Mouse (Mus musculus) granulocyte monocyte progenitor cell, adult 5-6 weeks (primary cell): ENCODE measurements around the gene Ppp2r1b. TPM values are rescaled to one million over a fixed set of nuclear protein-coding genes. Genes with fewer than 3 reads are reported as not detected.

Experiments
- ATAC-seq: replicated peaks from 2 replicates; pipeline ENCODE4 v1.8.0; 2016; ENCODE audit warnings: mild to moderate bottlenecking, moderate TSS enrichment, inconsistent platforms; ENCODE audit not compliant: poor library complexity, severe bottlenecking
- total RNA-seq, 2 experiments: library from RNA; stranded (forward) in 1 of 2; stranded (reverse) in 1 of 2; fragments of 200-712, 200-1000 nt in 1 of 2; fragments of >200 nt in 1 of 2; fragmentation: Nextera tagmentation in 1 of 2; gene quantifications; 2 replicates each; pipeline ENCODE4 v1.2.3; 2014 to 2017

Ppp2r1b gene
- total RNA-seq, 2 experiments from 2014 or later = 37.3 to 42.8 TPM

DNA sequence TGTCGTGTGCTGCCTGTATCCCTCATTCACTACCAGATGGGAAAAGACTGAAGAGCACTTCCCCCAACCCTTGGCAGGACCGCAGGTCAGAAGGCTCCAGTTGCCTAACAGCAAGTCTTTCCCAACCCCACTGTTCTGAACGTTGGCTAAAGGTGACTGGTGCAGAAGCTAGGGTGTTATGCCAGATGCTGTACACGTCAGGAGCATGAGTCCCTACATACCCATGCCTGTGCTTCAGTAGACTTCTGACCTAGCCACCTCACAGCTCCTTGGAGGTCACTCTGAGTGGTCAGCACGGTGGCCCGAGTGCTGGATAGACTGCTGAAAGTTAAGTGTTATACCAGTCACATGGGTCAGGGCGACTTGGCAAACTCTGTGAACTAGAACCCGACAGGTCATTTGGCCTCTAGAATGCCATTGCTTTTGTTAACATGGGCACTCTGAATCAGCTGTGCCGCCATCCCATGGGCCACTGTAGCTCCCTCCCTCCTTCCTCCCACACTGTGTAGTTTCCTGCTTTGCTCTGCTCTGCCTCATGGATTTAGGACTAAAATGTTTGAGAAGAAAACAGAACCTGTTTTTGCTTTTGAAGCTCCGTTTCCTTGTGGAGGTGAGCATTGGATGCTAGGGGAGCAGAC, 9.9 kb upstream of the Ppp2r1b start:
- ATAC-seq = peak; percentile 89

DNA sequence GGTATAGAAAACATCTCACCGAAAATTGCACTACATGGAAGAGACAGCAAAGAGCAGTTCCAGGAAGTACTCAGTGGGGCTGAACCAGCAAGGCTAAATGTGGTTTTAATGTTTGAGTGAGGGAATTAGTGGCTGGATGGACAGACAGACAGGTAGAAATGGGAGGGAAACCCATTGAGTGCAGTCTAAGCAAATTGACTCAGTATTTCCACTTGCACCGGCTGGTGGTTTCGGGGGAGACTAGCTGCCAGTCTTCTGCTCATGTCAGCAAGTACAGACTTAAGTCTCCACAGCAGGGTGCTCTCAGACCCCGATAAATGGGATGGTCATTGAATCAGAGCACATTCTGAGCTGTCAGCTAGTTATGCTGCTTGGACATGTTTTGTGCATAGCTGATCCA, 9.0 kb upstream of the Ppp2r1b start:
- ATAC-seq = no peak

DNA sequence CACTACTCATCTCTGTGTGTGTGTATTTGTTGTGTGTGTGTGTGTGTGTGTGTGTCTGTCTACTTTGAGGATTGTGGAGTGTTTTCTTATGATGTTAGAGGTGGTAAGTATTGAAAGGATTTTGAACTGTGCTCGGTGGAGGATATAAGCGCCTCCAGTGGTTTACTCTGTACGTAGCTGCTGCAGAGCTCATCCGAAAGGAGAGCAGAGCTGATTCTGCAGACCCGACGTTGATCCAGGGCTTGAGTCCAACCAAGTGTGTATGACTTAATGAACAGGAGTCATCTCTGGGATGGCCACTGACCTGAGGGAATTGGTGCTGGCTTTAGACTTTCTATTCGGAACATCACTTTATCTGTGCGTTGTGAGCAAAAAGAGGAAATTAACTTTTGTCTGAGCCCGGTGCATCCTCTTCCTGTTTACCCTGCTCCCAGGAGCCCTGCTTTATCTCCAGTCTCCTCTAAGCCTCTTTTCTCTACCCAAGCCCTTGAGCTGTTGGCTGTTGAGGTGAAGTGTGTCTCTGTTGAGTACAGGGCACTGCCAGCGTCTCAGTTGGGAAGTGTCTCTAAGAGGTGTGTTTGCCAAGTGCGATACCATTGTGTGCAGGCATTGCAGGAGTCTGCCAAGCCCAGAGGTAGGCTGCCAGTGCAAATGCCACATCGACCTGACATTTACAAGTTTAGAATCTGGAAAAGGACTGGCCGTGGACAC, 3.9 kb upstream of the Ppp2r1b start:
- peak; percentile 76 for ATAC-seq

DNA sequence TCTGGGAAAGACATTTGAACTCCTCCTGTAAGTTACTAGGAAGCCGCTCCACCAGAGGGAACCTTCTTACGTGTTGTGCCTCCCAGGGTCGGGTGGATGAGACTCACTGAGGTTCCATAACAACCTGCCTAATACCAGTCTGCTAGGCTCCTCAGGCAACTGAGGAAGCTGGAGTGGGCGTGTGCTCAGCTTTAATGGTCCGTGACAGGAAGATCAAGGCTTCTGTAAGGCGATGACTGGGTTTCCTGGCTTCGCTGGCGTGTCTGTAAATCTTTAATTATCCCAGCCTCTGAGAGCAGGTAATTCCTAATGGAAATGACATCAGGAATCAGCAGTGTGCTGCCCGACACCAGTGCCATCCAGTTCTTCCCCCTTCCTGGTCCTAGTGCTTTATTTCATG, 446 bp downstream of the Ppp2r1b start:
- ATAC-seq = no peak

DNA sequence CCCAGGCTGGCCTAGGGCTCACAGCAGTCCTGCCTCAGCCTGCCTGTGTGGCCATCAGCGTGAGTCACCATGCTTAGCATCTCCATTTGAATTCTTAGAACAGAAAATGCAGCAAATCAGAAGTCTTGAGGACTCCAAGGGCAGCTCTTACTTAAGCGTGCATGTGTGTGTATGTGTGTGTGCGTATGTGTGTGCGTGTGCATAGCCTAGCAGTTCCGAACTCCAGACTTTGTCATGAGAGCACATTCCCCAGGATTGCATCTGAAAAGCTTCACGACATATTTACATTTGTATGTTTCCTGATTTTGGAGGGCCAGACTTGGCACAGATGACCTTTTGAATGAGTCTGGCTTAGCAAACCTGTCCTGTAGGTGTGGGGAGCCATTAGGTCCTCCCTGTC, 2.0 kb downstream of the Ppp2r1b start:
- ATAC-seq = no peak

DNA sequence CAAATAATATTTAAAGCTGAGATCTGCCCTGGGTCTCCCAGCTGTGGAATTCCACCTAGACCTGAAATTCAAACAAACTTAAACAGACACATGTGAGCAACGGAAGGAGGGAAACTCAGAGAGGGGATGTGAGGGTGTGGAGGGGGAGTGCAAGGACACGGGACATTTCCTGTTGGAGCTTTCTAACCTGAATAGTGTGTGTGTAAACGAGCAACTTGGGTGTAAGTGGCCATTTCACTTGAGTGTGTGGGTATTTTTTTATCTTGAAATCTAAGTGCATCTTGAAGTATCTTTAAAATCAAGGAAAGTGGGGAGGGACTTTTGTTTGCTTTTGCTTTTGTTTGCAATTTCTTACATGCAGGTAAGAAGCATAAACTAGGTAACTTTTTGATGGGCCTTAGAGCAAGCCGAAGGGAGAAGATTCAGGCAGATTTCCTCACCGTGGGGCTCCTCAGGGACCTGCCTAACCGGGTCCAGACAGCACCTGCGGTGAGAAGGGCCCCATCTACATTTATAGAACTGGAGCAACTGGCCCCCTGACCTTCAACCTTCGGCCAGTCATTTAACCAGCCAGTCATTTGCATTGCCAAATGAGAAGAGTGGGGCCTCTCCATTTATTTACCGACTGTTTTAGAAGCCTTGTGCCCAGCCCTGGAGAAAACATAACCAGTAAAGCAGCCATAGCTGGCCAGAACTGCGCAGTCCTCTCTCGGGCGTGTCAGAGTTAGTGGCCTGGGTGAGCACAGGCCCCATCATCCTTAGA, 2.7 kb downstream of the Ppp2r1b start:
- no peak for ATAC-seq

DNA sequence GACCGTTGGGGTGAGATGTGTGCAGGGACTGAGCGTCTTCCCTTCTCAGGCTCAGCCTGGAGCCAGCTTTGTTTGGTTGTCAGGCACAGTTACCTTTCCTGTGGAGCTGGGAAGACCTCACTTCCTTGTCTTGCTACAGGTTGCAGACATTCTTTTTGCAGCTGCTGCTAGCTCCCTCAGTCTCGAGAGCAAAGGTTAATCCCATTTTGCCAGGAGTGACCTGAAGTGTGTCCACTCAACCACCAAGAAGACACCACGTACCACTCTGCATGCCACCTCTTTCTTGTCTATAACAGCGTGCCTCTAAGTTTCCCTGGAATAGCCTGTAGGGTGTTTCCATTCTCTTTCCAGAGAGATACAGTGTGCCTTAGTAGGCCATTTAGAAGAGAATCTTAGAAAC, 3.7 kb downstream of the Ppp2r1b start:
- ATAC-seq = no peak

DNA sequence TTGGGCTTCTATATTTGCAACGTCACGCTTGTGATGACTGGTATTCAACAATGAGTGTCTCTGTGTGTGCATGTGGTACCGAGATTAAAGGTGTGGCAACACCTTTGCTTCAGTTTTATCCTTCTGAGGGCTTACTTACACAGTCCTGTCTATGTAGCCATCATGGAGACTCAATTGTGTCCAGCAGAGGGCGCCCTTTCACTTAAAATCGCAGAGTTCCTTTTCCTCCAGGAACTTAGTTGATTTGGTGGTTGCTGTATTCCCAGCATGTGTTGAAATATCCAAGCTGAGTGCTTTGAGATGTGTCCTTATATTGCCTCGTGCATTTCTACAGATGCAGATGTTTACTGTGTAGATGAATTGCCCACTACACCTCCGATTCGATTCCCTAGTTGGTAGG, 4.1 kb downstream of the Ppp2r1b start:
- ATAC-seq = peak; percentile 53

DNA sequence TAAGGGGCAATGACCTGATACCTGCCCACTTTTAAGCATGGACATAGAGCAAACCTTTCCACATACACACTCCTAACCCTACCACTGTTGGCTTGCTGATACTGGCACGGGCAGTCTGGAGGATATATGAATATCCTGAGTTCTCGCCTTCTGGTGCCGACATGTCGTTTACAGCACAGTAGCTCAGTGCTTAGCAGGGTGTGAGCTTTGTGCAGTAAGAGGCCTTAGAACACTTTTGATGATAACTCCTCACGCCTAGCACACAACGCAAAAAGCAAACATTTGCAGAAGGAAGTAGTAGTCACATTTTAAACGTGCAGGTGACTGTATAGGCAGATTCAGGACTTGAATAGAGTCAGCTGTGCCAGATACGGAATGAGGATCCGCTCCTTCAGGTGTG, 4.7 kb downstream of the Ppp2r1b start:
- ATAC-seq = no peak

DNA sequence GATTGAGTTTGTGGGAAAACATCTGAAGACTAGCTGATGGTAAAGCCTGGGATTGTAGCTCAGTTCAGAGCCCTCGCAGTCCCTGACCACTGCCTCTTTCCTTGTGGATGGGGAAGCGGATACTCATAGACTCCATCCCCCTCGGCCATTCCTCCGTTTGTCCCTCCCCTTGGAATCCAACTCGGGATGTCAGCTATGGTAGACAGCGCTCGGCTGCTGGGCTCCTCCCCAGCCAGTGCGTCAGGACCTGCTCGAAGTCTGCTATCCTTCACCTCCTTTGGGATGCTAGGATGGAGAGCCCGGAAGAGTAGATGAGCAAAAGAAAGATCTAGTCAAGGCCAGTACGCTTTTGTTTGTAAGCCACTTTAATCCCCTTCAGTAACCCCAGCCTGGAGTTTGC, 5.2 kb downstream of the Ppp2r1b start:
- ATAC-seq = peak; percentile 17; the same call in 1 of the 2 replicates

DNA sequence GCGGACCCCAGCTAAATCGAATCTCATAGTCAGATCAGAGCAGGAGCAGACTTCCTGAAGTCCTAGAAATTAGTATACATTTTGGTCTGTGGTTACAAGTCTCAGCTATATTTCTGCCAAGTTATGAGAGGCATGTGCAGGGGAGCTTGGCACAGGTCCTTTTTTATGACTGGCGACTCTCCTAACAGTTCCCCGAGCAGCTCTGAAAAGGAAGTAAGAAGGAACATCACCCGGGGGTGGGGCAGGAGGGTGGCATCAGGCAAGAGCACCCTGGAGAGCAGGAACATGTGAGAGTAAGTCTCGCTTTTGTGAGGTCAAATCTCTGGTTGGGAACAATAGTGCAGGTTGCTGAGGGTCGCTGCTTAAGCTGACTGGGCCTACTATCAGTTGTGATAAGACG, 5.6 kb downstream of the Ppp2r1b start:
- ATAC-seq = peak; percentile 58

DNA sequence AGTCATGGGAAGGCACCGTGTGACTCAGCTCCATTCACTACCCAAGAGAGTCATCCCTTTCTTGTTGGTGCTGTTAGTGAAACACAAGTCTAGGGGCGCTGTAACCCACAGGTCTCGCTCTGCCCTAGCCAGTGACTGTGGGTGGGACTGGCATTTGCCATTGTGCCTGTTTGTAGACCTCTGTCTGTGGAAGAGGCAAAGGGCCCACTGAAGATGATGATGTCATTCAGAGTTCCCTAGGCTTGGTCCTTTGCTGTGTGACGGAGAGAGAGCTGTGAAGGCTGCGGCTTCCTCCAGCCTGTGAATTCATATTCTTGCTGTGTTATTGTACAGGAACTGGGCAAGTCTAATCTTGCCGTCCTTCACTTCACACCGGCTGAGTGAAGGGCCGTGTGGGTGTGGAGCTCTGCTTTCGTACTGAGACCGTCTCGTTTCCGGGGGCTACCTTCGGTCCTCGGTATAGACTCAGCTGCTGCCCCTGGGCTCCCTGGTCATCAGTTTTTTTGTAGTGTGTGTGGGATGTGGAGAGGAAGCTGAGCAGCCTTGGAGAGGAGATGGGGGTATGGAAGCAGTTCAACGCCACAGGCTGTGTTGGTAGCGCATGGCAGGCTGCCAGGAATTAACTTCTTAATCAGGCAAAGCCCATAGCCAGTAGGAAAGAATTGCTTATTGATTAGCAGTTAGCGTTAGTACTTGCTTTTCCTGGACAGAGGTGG, 7.7 kb downstream of the Ppp2r1b start:
- peak; percentile 16 for ATAC-seq

DNA sequence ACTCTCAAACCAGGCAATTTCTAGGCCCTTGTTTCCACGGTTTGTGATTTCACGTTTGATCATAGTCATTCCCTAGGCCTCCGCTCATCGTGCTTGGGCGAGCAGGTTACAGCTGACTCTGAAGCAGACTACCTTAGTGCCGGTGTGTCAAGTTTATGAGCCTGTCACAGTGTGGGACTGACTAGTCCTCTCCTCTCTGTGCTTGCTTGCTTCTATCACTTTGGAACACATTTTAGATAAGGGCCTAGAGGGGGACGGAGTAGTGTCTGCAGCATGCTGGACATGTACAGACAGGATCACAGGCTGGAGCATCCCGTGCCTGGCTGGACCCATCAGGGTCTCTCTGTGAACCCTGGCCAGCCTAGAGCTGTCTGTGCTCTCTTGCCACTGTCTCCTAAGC, 9.3 kb downstream of the Ppp2r1b start:
- no peak for ATAC-seq

DNA sequence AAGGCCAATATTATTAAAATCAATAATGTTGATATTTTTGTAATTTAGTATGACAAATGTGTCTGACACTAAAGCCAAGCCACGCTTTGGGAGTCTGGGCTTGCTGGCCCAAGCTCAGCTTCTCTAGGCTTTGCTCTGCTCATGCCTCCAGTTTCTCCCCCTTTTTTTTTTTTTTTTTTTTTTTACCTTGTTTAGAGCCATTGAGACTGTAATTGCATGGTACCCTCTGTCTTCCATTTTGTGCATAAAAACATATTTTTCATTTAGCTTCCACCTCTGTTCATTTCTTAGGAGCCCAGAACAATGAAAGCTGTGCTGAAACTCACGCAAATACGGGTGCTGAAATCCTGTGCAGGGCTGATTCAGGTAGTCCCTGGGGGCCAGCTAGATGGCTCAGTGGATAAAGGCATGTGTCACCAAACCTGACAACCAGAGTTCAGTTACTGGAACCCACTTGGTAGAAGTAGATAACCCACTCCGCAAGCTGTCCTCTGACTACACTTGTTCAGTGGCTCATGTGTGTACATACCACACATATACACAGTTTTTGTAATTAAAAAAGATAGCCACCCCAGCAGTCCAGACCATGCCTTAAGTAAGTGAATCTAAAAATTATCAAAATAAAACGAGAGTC, 10.1 kb downstream of the Ppp2r1b start:
- no peak for ATAC-seq

DNA sequence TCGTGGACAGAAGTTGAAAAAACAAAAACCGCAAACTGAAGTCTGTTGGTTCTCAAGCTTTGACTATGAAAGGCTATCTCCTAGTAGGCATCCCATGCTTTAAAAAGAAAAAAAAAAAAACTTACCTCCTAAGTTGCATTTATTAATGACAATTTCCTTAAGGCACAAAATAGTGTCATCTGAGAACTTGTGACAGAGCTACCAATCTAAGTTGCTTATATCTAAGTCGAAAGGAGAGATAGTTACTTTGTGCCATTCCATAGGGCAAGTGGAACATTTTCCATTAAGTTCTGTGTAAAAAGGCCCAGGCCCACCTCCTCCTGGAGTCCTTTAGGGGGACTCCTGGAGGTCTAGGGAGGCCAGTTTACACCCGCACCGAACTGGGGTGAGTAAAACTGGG, 10.7 kb downstream of the Ppp2r1b start:
- no peak for ATAC-seq

DNA sequence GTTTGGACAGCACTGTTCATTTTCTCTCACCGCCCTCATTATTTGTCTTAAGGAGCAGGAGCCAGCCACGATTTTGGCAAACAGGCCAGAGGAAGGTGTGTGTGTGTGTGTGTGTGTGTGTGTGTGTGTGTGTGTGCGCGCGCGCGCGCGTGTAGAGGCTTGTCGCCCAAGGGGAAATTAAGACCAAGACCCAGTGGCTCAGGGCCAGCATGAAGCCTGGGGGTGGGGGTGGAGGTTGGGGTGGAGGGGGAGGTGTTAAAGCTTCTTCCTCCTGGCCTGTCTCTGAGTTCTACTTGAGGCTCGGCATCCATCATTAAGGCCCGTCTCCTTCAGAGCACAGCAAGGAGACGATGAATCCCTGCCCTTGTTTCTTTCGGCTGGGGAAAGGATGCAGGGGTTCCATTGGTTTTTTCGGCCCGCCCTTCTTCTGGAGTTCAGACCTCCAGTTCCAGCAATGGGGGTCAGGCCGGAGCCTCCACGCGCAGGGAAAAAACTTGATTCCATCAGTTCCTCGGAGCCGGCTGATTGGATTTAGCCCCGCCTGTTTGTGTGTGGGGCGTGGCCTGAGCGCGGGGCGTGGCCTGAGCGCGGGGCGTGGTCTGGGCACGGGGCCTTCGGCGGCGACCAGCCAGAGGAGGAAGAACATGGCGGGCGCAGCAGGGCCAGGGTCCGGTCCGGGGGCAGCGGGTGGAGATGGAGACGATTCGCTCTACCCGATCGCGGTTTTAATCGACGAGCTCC, 11.4 kb downstream of the Ppp2r1b start:
- peak; percentile 90 for ATAC-seq

DNA sequence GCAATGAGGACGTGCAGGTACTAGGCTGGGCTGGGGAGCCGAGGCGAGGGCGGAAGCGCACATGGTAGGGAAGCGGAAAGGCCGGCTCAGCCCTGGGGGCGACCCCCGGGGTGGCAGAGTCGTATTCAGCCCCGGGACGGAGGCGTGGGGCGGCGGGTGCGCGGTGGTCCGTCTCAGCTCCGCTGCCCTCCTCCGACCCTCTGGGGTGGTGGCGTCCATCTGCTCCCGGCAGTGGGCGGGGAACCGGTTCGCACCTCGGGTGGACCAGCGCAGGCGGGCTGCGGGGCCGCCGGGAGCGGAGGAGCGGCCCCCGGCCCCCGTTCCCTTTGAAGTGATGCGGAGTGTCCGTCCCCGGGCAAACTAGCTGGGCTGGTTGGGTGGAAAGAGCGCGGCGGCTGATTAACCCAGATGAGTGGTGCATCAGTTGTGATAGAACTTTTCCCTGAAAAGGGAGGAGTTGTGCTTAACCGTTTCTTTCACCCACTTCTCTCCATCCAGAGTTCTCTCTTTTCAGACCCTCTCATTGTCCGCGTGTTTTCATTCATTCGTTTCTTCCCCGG, 12.1 kb downstream of the Ppp2r1b start:
- ATAC-seq = peak; percentile 30; the same call in 1 of the 2 replicates

DNA sequence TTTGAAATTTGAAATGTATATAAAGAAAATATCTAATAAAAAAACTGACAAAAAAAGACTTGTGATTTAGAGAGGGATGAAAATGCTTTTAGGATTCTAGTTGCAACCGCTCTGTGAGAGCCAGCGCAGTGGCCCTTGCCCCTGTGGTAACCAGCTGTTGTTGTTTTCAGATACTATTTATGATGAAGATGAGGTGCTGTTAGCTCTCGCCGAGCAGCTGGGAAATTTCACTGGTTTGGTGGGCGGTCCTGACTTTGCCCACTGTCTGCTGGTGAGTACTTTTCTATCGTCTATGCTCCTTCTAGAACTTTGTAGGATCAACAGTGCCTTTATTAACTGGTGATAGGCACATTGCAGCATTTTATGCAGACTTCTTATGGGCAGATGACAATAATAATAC, 13.6 kb downstream of the Ppp2r1b start:
- no peak for ATAC-seq

DNA sequence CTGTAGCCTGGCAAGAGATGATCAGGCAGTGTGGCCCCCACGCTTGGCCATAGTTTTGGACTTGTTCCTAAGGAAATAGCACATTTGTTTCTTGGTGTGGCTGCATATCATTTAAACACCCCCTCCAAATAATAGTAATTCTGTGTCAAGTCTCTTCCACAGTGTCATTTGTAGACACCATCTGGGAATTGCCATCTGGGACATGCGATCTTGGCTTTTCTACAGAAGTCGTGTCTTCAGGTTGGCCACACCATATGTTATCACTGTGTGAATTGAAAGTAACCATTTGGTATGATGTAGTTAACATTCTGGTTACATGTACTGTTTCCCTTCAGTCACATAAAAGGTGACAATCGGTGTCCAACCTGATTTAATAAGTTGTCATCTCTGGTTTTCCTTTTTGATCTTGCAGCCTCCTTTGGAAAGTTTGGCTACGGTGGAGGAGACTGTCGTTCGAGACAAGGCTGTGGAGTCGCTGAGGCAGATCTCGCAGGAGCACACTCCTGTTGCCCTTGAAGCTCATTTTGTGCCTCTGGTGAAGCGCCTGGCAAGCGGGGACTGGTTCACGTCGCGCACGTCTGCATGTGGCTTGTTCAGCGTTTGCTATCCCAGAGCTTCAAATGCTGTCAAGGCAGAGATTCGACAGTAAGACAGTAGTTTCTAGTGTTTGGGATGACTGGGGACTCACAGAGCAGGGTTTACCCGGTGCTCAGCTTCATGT, 16.2 kb downstream of the Ppp2r1b start:
- ATAC-seq = no peak
